In the genomic region with DNA sequence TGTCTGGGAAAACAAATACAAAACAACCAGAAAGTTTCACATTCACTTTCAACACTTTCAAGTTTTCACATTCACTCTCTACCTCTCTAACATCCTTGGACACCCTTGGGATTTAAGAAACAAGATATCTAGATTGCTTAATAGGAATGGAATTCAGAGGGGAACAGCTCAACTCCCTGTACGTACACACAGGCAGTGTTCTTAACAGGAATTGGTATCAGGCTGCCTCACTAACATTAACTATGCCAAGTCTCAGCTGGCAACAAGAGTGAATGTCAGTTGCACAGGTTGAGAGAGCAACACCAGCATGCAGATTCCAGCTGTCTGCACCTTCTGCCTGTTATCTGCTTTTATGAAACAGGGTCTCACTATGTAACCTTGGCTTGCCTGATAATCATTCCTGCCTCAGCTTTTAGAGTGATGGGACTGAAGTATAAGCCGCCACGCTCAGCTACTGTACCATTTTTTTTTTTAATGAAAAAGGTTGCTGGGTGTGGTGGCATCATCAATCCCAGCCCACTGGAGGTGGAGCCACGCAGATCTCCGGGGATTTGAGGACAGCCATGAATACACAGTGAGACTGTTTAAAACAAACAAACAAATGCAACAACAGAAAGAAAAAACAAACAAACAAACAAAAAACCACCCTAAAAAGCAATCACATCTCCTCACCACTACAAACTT, we compare ENCODE assay signal across 8 mouse cellular contexts. TPM values are rescaled to one million over a fixed set of nuclear protein-coding genes. Genes with fewer than 3 reads are reported as not detected.
DNase-seq lines count a peak whose midpoint lies in the region; ATAC-seq and TF ChIP-seq lines count a peak whose summit lies in the region.

No protein-coding gene starts in this region.

- H3K4me3 ChIP-seq in lung, postnatal 0 days (ENCODE audit: low read depth, low read length) = no peak overlapping the region
- peak overlapping the region; percentile 96 for H3K4me3 ChIP-seq in heart, embryonic 13.5 days
- peak overlapping the region; percentile 81; the same call in 1 of the 2 replicates for H3K4me3 ChIP-seq in neural tube, embryonic 15.5 days (replicated peaks)

- H3K36me3 ChIP-seq in lung, postnatal 0 days (ENCODE audit: insufficient read depth, low read length) = no peaks in the 10 kb centered on the region
- H3K36me3 ChIP-seq in heart, embryonic 13.5 days = peaks cover 24% of the 10 kb centered on the region
- H3K36me3 ChIP-seq in neural tube, embryonic 15.5 days = peaks cover 10% of the 10 kb centered on the region; the same call in 1 of the 2 replicates

- H3K4me1 ChIP-seq in lung, postnatal 0 days (ENCODE audit: insufficient read depth, low read depth, low read length) = peaks cover 12% of the 10 kb centered on the region; the same call in 1 of the 2 replicates
- peaks cover 27% of the 10 kb centered on the region for H3K4me1 ChIP-seq in heart, embryonic 13.5 days
- H3K4me1 ChIP-seq in neural tube, embryonic 15.5 days = peaks cover 33% of the 10 kb centered on the region

- H3K4me2 ChIP-seq in lung, postnatal 0 days (replicated peaks; ENCODE audit: low read depth, low read length) = peak overlapping the region; percentile 86
- peak overlapping the region; percentile 98 for H3K4me2 ChIP-seq in heart, embryonic 13.5 days
- peak overlapping the region; percentile 96 for H3K4me2 ChIP-seq in neural tube, embryonic 15.5 days

- ATAC-seq in CD4-positive, CD25-positive, alpha-beta regulatory T cell, adult 4 months = no peak
- no peak for ATAC-seq in lung, postnatal 0 days
- ATAC-seq in heart, embryonic 13.5 days (ENCODE audit: extremely low read depth, insufficient number of reproducible peaks, low FRiP score, low TSS enrichment) = no peak
- no peak for ATAC-seq in neural tube, embryonic 15.5 days (ENCODE audit: low FRiP score)
- no peak for ATAC-seq in megakaryocyte progenitor cell, adult 5-6 weeks (replicated peaks; ENCODE audit: poor library complexity)

- no peak for TF ChIP-seq CTCF in lung, postnatal 0 days (IDR thresholded peaks at IDR 0.05)

- WGBS in lung, postnatal 0 days = 40% methylated on average over 5 of the region's 5 CpGs
- WGBS in heart, embryonic 13.5 days = 23% methylated on average over 5 of the region's 5 CpGs
- WGBS in neural tube, embryonic 15.5 days = 80% methylated on average over 5 of the region's 5 CpGs

- peak overlapping the region; percentile 32; the same call in 1 of the 2 replicates for H3K27ac ChIP-seq in lung, postnatal 0 days (ENCODE audit: low read length)
- H3K27ac ChIP-seq in heart, embryonic 13.5 days (replicated peaks) = peak overlapping the region; percentile 98
- no peak overlapping the region for H3K27ac ChIP-seq in neural tube, embryonic 15.5 days (replicated peaks)

- H3K9me3 ChIP-seq in lung, postnatal 0 days (ENCODE audit: low read length) = no peaks in the 10 kb centered on the region
- H3K9me3 ChIP-seq in heart, embryonic 13.5 days = no peaks in the 10 kb centered on the region
- no peaks in the 10 kb centered on the region for H3K9me3 ChIP-seq in neural tube, embryonic 15.5 days (replicated peaks)

- DNase-seq in CD4-positive, CD25-positive, alpha-beta regulatory T cell, adult 2 months (ENCODE audit: low read depth, low spot score) = peak; percentile 4
- DNase-seq in lung, postnatal 0 days (ENCODE audit: low spot score) = peak; percentile 62
- no peak for DNase-seq in lung, postnatal 10 days
- DNase-seq in right cerebral cortex, postnatal 36 days (ENCODE audit: low spot score in 2 of 2) = no peak

- no peaks in the 10 kb centered on the region for H3K27me3 ChIP-seq in lung, postnatal 0 days (replicated peaks; ENCODE audit: insufficient read depth, low read length)
- H3K27me3 ChIP-seq in heart, embryonic 13.5 days (replicated peaks) = no peaks in the 10 kb centered on the region
- no peaks in the 10 kb centered on the region for H3K27me3 ChIP-seq in neural tube, embryonic 15.5 days (replicated peaks)

- H3K9ac ChIP-seq in lung, postnatal 0 days (replicated peaks; ENCODE audit: low read depth) = no peak overlapping the region
- peak overlapping the region; percentile 90 for H3K9ac ChIP-seq in heart, embryonic 13.5 days
- peak overlapping the region; percentile 62; the same call in 1 of the 2 replicates for H3K9ac ChIP-seq in neural tube, embryonic 15.5 days (replicated peaks)

- TF ChIP-seq EP300 in lung, postnatal 0 days (IDR thresholded peaks at IDR 0.05) = 0 out of 2 replicates have a peak, but pooled peaks have one; percentile 27

RNA-seq across cellular contexts. Expression of a gene that starts 4.4 kb away (rescaled TPM):
- 100 to 1,000 TPM; 238 to 255 TPM for polyA plus RNA-seq in CD4-positive, CD25-positive, alpha-beta regulatory T cell, adult 4 months (2017; shearing (Covaris generic))
- polyA plus RNA-seq in lung, postnatal 0 days (2015; fragmentation: Nextera tagmentation; extraction: Ambion mirVana) = 110 and 111 TPM in 2 replicates
- 106 and 114 TPM in 2 replicates for polyA plus RNA-seq in heart, embryonic 13.5 days (2015; fragmentation: Nextera tagmentation; extraction: Ambion mirVana)
- polyA plus RNA-seq in neural tube, embryonic 15.5 days (2015; fragmentation: Nextera tagmentation; extraction: Ambion mirVana) = 55.3 and 66.0 TPM in 2 replicates
- total RNA-seq in megakaryocyte progenitor cell, adult 5-6 weeks (2015) = 98.1 and 103 TPM in 2 replicates
- 130 and 141 TPM in 2 replicates for total RNA-seq in megakaryocyte progenitor cell, adult 5-6 weeks (2017)

RNA-seq across cellular contexts. Expression of a gene that starts 42.6 kb away (rescaled TPM):
- polyA plus RNA-seq in CD4-positive, CD25-positive, alpha-beta regulatory T cell, adult 4 months (2017; shearing (Covaris generic)) = 1 to 10 TPM; 3.6 to 7.1 TPM
- 1.5 and 2.9 TPM in 2 replicates for polyA plus RNA-seq in lung, postnatal 0 days (2015; fragmentation: Nextera tagmentation; extraction: Ambion mirVana)
- 45.6 and 48.9 TPM in 2 replicates for polyA plus RNA-seq in heart, embryonic 13.5 days (2015; fragmentation: Nextera tagmentation; extraction: Ambion mirVana)
- polyA plus RNA-seq in neural tube, embryonic 15.5 days (2015; fragmentation: Nextera tagmentation; extraction: Ambion mirVana) = 5.0 and 13.3 TPM in 2 replicates
- total RNA-seq in megakaryocyte progenitor cell, adult 5-6 weeks (2015) = 76.6 and 78.8 TPM in 2 replicates
- 83.6 and 88.2 TPM in 2 replicates for total RNA-seq in megakaryocyte progenitor cell, adult 5-6 weeks (2017)

RNA-seq across cellular contexts. Expression of a gene that starts 42.9 kb away (rescaled TPM):
- polyA plus RNA-seq in CD4-positive, CD25-positive, alpha-beta regulatory T cell, adult 4 months (2017; shearing (Covaris generic)) = 10 to 100 TPM; 44.7 to 46.5 TPM
- 55.2 and 60.7 TPM in 2 replicates for polyA plus RNA-seq in lung, postnatal 0 days (2015; fragmentation: Nextera tagmentation; extraction: Ambion mirVana)
- 102 and 106 TPM in 2 replicates for polyA plus RNA-seq in heart, embryonic 13.5 days (2015; fragmentation: Nextera tagmentation; extraction: Ambion mirVana)
- polyA plus RNA-seq in neural tube, embryonic 15.5 days (2015; fragmentation: Nextera tagmentation; extraction: Ambion mirVana) = 54.4 and 73.8 TPM in 2 replicates
- 122 and 135 TPM in 2 replicates for total RNA-seq in megakaryocyte progenitor cell, adult 5-6 weeks (2015)
- total RNA-seq in megakaryocyte progenitor cell, adult 5-6 weeks (2017) = 201 and 209 TPM in 2 replicates

Comparison
In these comparisons a context has a peak if more than half of its experiments do, and no peak if none do; other contexts are left out.
1. DNase-seq: peak in CD4-positive, CD25-positive, alpha-beta regulatory T cell, adult 2 months (single experiment) and lung, postnatal 0 days (single experiment); none in lung, postnatal 10 days (single experiment) and right cerebral cortex, postnatal 36 days (0 of 2).
2. Peak in every context shown above with its lines, with median percentiles within 50 percentile points of each other: H3K4me2 ChIP-seq.